Mouse (Mus musculus) induced T-regulatory cell, adult 2 months (primary cell): Measurements from ENCODE around the gene Rhbdd1.

Source experiments
- DNase-seq: peaks from one replicate; pipeline ENCODE4 v3.0.0-alpha.2; 2012; ENCODE audit warnings: low read depth

The Rhbdd1 gene

GRCm38 (mm10) chr1:82432919-82433648 is 116.8 kb downstream of the Rhbdd1 start:
- peak; percentile 20 for DNase-seq

- no peak for DNase-seq
Measured at GRCm38 (mm10) chr1:82433649-82434005, 117.4 kb downstream of the Rhbdd1 start.

- no peak for DNase-seq
Measured at GRCm38 (mm10) chr1:82437273-82437672, 121.0 kb downstream of the Rhbdd1 start.

GRCm38 (mm10) chr1:82440123-82440522 is 123.9 kb downstream of the Rhbdd1 start:
- no peak for DNase-seq

- peak; percentile 4 for DNase-seq
Measured at GRCm38 (mm10) chr1:82443517-82443916, 127.3 kb downstream of the Rhbdd1 start.

- DNase-seq = no peak
Measured at GRCm38 (mm10) chr1:82446049-82446448, 129.8 kb downstream of the Rhbdd1 start.

- no peak for DNase-seq
Measured at GRCm38 (mm10) chr1:82449851-82450250, 133.6 kb downstream of the Rhbdd1 start.

- DNase-seq = no peak
Measured at GRCm38 (mm10) chr1:82451927-82452651, 135.8 kb downstream of the Rhbdd1 start.

- DNase-seq = no peak
Measured at GRCm38 (mm10) chr1:82454031-82454430, 137.8 kb downstream of the Rhbdd1 start.

GRCm38 (mm10) chr1:82459350-82459749 is 143.1 kb downstream of the Rhbdd1 start:
- DNase-seq = no peak

GRCm38 (mm10) chr1:82459926-82460325 is 143.7 kb downstream of the Rhbdd1 start:
- DNase-seq = no peak

GRCm38 (mm10) chr1:82461041-82461440 is 144.8 kb downstream of the Rhbdd1 start:
- DNase-seq = no peak

GRCm38 (mm10) chr1:82465321-82465853 is 149.1 kb downstream of the Rhbdd1 start:
- no peak for DNase-seq

- DNase-seq = no peak
Measured at GRCm38 (mm10) chr1:82468872-82469271, 152.6 kb downstream of the Rhbdd1 start.

- no peak for DNase-seq
Measured at GRCm38 (mm10) chr1:82470516-82471225, 154.4 kb downstream of the Rhbdd1 start.

- DNase-seq = no peak
Measured at GRCm38 (mm10) chr1:82473467-82473866, 157.2 kb downstream of the Rhbdd1 start.

- DNase-seq = no peak
Measured at GRCm38 (mm10) chr1:82474461-82474961, 158.3 kb downstream of the Rhbdd1 start.

GRCm38 (mm10) chr1:82475254-82475653 is 159.0 kb downstream of the Rhbdd1 start:
- DNase-seq = no peak

GRCm38 (mm10) chr1:82475821-82476220 is 159.6 kb downstream of the Rhbdd1 start:
- no peak for DNase-seq

GRCm38 (mm10) chr1:82476256-82476655 is 160.0 kb downstream of the Rhbdd1 start:
- DNase-seq = peak; percentile 1

GRCm38 (mm10) chr1:82476746-82477145 is 160.5 kb downstream of the Rhbdd1 start:
- no peak for DNase-seq

- DNase-seq = no peak
Measured at GRCm38 (mm10) chr1:82479696-82480487, 163.6 kb downstream of the Rhbdd1 start.
